In genomic region chr8:107821522-107821921, GRCm38 (mm10) we compare ENCODE assay signal across 13 mouse cellular contexts.
DNase-seq lines count a peak whose midpoint lies in the region; ATAC-seq and TF ChIP-seq lines count a peak whose summit lies in the region.
"Had no signal": no experiment of that assay in that cellular context is flagged by ENCODE, and none has a peak within 500 bp of the region (broad histone marks: within the 10 kb centered on the region; RNA-seq: fewer than 3 reads in every experiment).

No protein-coding gene starts in this region.

- no peak for DNase-seq in forebrain, embryonic 11.5 days (ENCODE audit: low spot score)
- DNase-seq in forebrain, postnatal 0 days, result no peak
- peak; percentile 35 for DNase-seq in ES-E14 (ENCODE audit: low read depth, low spot score)
- peak; percentile 77 for DNase-seq in lung, postnatal 25 days (ENCODE audit: low spot score)
- DNase-seq in thymus, adult 18-20 months, result no peak
- no peak for DNase-seq in adrenal gland, adult 8-10 months
- DNase-seq: cerebellum, postnatal 36 days; gastrocnemius, postnatal 25 days; kidney, postnatal 36 days; thymus, postnatal 36 days had no signal

- no peak for ATAC-seq in forebrain, embryonic 11.5 days (replicated peaks; ENCODE audit: low FRiP score)
- no peak for ATAC-seq in forebrain, postnatal 0 days
- ATAC-seq in hindbrain, embryonic 13.5 days (ENCODE audit: low FRiP score), result no peak
- no peak for ATAC-seq in monocyte, adult 5-6 weeks (replicated peaks; ENCODE audit: insufficient number of reproducible peaks, low FRiP score, low TSS enrichment, poor library complexity, severe bottlenecking)
- ATAC-seq: Patski had no signal

- 0 out of 2 replicates have a peak, but pooled peaks cover 2% of the 10 kb centered on the region for H3K27me3 ChIP-seq in forebrain, embryonic 11.5 days (ENCODE audit: control insufficient read depth, insufficient read depth, low read length)
- H3K27me3 ChIP-seq in forebrain, postnatal 0 days (ENCODE audit: insufficient read depth, low read length), result peaks cover 4% of the 10 kb centered on the region; the same call in 1 of the 2 replicates
- H3K27me3 ChIP-seq in hindbrain, embryonic 13.5 days, result no peaks in the 10 kb centered on the region

- whole genome bisulfite sequencing in forebrain, embryonic 11.5 days, result 39% methylated on average over 6 of the region's 6 CpGs
- WGBS in forebrain, postnatal 0 days, result 53% methylated on average over 6 of the region's 6 CpGs
- 46% methylated on average over 6 of the region's 6 CpGs for WGBS in hindbrain, embryonic 13.5 days

- no peaks in the 10 kb centered on the region for H3K9me3 ChIP-seq in forebrain, embryonic 11.5 days (ENCODE audit: control insufficient read depth, low read length)
- no peaks in the 10 kb centered on the region for H3K9me3 ChIP-seq in forebrain, postnatal 0 days (ENCODE audit: low read length)
- H3K9me3 ChIP-seq in ES-E14 (ENCODE audit: control insufficient read depth, insufficient read depth, low read depth, low read length), result no peaks in the 10 kb centered on the region
- no peaks in the 10 kb centered on the region for H3K9me3 ChIP-seq in hindbrain, embryonic 13.5 days

- H3K27ac ChIP-seq in forebrain, embryonic 11.5 days (ENCODE audit: low read depth, low read length), result 0 out of 2 replicates have a peak overlapping the region, but pooled peaks have one; percentile 10
- no peak overlapping the region for H3K27ac ChIP-seq in forebrain, postnatal 0 days (ENCODE audit: low read depth, low read length)
- no peak overlapping the region for H3K27ac ChIP-seq in ES-E14 (ENCODE audit: insufficient read depth, low read depth, low read length, poor library complexity, severe bottlenecking)
- peak overlapping the region; percentile 80 for H3K27ac ChIP-seq in hindbrain, embryonic 13.5 days

- H3K36me3 ChIP-seq in forebrain, embryonic 11.5 days (ENCODE audit: control insufficient read depth, insufficient read depth, low read length), result no peaks in the 10 kb centered on the region
- H3K36me3 ChIP-seq in forebrain, postnatal 0 days (ENCODE audit: insufficient read depth), result no peaks in the 10 kb centered on the region
- no peaks in the 10 kb centered on the region for H3K36me3 ChIP-seq in ES-E14 (ENCODE audit: control insufficient read depth, insufficient read depth, low read length, poor library complexity, severe bottlenecking)
- no peaks in the 10 kb centered on the region for H3K36me3 ChIP-seq in hindbrain, embryonic 13.5 days

- no peak for TF ChIP-seq CTCF in forebrain, postnatal 0 days (IDR thresholded peaks at IDR 0.05; ENCODE audit: low read depth)

- no peak overlapping the region for H3K9ac ChIP-seq in forebrain, embryonic 11.5 days (ENCODE audit: low read length)
- H3K9ac ChIP-seq in forebrain, postnatal 0 days, result no peak overlapping the region
- H3K9ac ChIP-seq in ES-E14 (ENCODE audit: insufficient read depth, low read depth, low read length, poor library complexity, severe bottlenecking), result no peak overlapping the region
- H3K9ac ChIP-seq in hindbrain, embryonic 13.5 days, result no peak overlapping the region

- peaks cover 20% of the 10 kb centered on the region for H3K4me1 ChIP-seq in forebrain, embryonic 11.5 days (replicated peaks; ENCODE audit: control insufficient read depth, insufficient read depth, low read length)
- peaks cover 3% of the 10 kb centered on the region; the same call in 1 of the 2 replicates for H3K4me1 ChIP-seq in forebrain, postnatal 0 days (ENCODE audit: insufficient read depth)
- H3K4me1 ChIP-seq in ES-E14 (ENCODE audit: control insufficient read depth in 2 of 2, insufficient read depth in 2 of 2, low read length in 2 of 2, poor library complexity in 1 of 2), result peaks cover 3 to 12% of the 10 kb centered on the region in 2 experiments; a peak in 2 of 4 replicates
- peaks cover 42% of the 10 kb centered on the region for H3K4me1 ChIP-seq in hindbrain, embryonic 13.5 days (replicated peaks)

- H3K4me3 ChIP-seq in forebrain, embryonic 11.5 days (ENCODE audit: low read depth, low read length), result no peak overlapping the region
- no peak overlapping the region for H3K4me3 ChIP-seq in forebrain, postnatal 0 days (ENCODE audit: low read depth, low read length)
- no peak overlapping the region for H3K4me3 ChIP-seq in ES-E14 (ENCODE audit: insufficient read depth in 1 of 2, low read depth in 1 of 2, low read length in 2 of 2, poor library complexity in 1 of 2, severe bottlenecking in 1 of 2)
- H3K4me3 ChIP-seq in hindbrain, embryonic 13.5 days, result no peak overlapping the region

- in situ Hi-C loops in ES-E14 (cut with MboI; ENCODE audit: low sequenced_read_pairs in 2 of 2, unreplicated experiment in 2 of 2), result no loop called here

- no peak overlapping the region for H3K4me2 ChIP-seq in forebrain, embryonic 11.5 days (ENCODE audit: low read depth, low read length, severe bottlenecking)
- no peak overlapping the region for H3K4me2 ChIP-seq in forebrain, postnatal 0 days (ENCODE audit: low read depth)
- no peak overlapping the region for H3K4me2 ChIP-seq in hindbrain, embryonic 13.5 days

TF ChIP-seq in ES-E14, 5 proteins besides CTCF, POLR2A, EP300 and RAD21:
- TF ChIP-seq ZNF384 (IDR thresholded peaks at IDR 0.05; ENCODE audit: low read depth, low read length) (no peak), CHD2 (IDR thresholded peaks at IDR 0.05; ENCODE audit: low read depth, low read length) (no peak), ZC3H11A (IDR thresholded peaks at IDR 0.05; ENCODE audit: borderline replicate concordance, low read depth, low read length) (no peak), MAFK (IDR thresholded peaks at IDR 0.05; ENCODE audit: insufficient read depth, low read depth, low read length) (no peak), HCFC1 (IDR thresholded peaks at IDR 0.05; ENCODE audit: borderline replicate concordance, insufficient read depth, low read length) (no peak)
TF ChIP-seq in ES-E14: peak in this region for 0.

Comparison
In these comparisons a context has a peak if more than half of its experiments do, and no peak if none do; other contexts are left out.
1. H3K27ac ChIP-seq: peak in forebrain, embryonic 11.5 days (single experiment) and hindbrain, embryonic 13.5 days (single experiment); none in forebrain, postnatal 0 days (single experiment) and ES-E14 (single experiment).
2. DNase-seq: peak in ES-E14 (single experiment) and lung, postnatal 25 days (single experiment); none in forebrain, embryonic 11.5 days (single experiment), forebrain, postnatal 0 days (single experiment), thymus, adult 18-20 months (0 of 2) and adrenal gland, adult 8-10 months (single experiment).